Mouse (Mus musculus) embryonic facial prominence, embryonic 15.5 days (tissue): ENCODE measurements around the gene Gm47791. TPM values are rescaled to one million over a fixed set of nuclear protein-coding genes. Genes with fewer than 3 reads are reported as not detected.

Experiments used
- ATAC-seq: fragments of 200-750 bp; cut with Nextera tagmentation; 2 replicates; pipeline ENCODE4 v1.8.0; 2017; ENCODE audit warnings: low read depth, moderate TSS enrichment; ENCODE audit not compliant: insufficient number of reproducible peaks, low FRiP score, low TSS enrichment
- H3K27ac ChIP-seq: fragments of 300-500 bp; sonication (generic); replicated peaks from 2 replicates; pipeline ENCODE4 v1.5.1; 2015; ENCODE audit warnings: mild to moderate bottlenecking, inconsistent platforms
- H3K27me3 ChIP-seq: fragments of 300-500 bp; sonication (generic); 2 replicates; pipeline ENCODE4 v1.6.1; 2015; ENCODE audit warnings: inconsistent platforms
- H3K36me3 ChIP-seq: fragments of 300-500 bp; sonication (generic); 2 replicates; pipeline ENCODE4 v1.6.1; 2015; ENCODE audit warnings: mild to moderate bottlenecking, inconsistent platforms
- H3K4me1 ChIP-seq: fragments of 300-500 bp; sonication (generic); 2 replicates; pipeline ENCODE4 v1.6.1; 2015; ENCODE audit warnings: inconsistent platforms
- H3K4me2 ChIP-seq: fragments of 300-500 bp; sonication (generic); replicated peaks from 2 replicates; pipeline ENCODE4 v1.6.1; 2015; ENCODE audit warnings: mild to moderate bottlenecking, inconsistent platforms
- H3K4me3 ChIP-seq: fragments of 300-500 bp; sonication (generic); replicated peaks from 2 replicates; pipeline ENCODE4 v1.5.1; 2015; ENCODE audit warnings: mild to moderate bottlenecking, inconsistent platforms
- H3K9ac ChIP-seq: fragments of 300-500 bp; sonication (generic); 2 replicates; pipeline ENCODE4 v1.6.1; 2015; ENCODE audit warnings: inconsistent platforms
- H3K9me3 ChIP-seq: fragments of 300-500 bp; sonication (generic); replicated peaks from 2 replicates; pipeline ENCODE4 v1.6.1; 2016; ENCODE audit warnings: inconsistent platforms
- WGBS: fragments of 180-500 bp; shearing (Covaris S2); methylation state at CpG from one replicate; pipeline ENCODE4 v1.1.7; 2015; 5-methylcytosine and 5-hydroxymethylcytosine counted together
- polyA plus RNA-seq: library from polyadenylated mRNA; unstranded; fragments of >200 nt; fragmentation: Nextera tagmentation; extraction: Ambion mirVana; gene quantifications from 2 replicates; pipeline ENCODE4 v1.2.1, GENCODE M21; 2015

The Gm47791 gene
- 0.77 and 1.9 TPM in 2 replicates for polyA plus RNA-seq

DNA sequence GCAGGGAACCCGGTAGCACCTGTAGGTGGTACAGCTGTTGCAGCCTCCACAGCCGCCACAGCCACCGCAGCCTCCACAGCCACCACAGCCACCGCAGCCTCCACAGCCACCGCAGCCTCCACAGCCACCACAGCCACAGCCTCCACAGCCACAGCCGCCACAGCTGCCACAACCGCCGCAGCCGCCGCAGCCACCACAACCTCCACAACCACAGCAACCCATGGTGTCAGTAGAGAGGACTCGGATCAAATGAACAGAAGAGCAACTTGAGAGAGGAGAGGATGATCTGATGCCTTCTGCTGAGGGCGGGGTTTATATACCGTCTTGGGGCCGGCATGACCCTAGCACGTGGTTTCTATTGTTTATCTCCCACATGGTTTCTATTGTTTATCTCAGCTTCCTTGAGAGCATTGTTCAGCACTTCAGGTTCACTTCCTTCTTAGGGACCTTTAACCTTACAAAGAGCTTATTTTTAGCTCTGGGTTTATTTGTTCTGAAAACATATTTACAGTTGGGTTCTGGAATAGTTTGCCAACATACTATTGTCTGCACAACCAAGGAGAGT lies at the start of gene Gm47791:
Gene Gm47791, minus strand, starts transcription at position 222 of the 565 bp plus-strand sequence.
- ATAC-seq: no peak
- WGBS: 87% methylated on average over 15 of the region's 15 CpGs
- H3K4me3 ChIP-seq: no peak within 1 kb of the TSS
- H3K27me3 ChIP-seq: no peaks in the 10 kb centered on the region
- no peak within 1 kb of the TSS for H3K27ac ChIP-seq
- no peak within 1 kb of the TSS for H3K4me2 ChIP-seq
- H3K9me3 ChIP-seq: no peaks in the 10 kb centered on the region
- H3K36me3 ChIP-seq: no peaks in the 10 kb centered on the region
- no peak within 1 kb of the TSS for H3K9ac ChIP-seq
- H3K4me1 ChIP-seq: no peaks in the 10 kb centered on the region

DNA sequence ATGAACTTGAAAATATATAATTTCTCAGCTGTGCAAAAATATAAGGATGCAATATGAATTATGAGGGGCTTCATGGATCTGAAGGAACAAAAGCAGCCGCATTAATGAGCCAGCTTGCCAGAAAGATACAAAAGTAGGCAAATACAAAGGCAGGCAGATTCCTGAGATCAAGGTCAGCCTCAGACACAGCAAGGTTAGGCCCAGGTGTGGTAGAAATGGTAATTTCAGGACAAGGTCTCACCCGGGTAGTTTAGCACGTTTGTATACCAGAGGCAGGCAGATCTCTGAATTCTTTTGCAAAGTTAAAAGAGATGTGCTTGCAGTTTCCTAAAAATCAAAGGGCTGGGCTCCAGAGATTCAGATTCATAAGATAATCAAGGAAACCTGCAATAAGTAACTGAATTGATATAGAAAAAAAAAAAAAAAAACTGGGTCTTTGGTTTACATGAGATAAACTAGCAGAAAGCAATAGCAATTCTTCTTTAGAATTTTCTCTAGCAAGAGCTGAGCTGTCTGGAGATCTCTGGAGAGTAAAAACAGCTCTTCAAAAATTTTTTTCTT lies 49.7 kb upstream of the Gm47791 start:
- Histone ChIP-seq H3K4me3 (no peak overlapping the region), H3K4me1 (peaks cover 9% of the 10 kb centered on the region; the same call in 1 of the 2 replicates), H3K9me3 (no peaks in the 10 kb centered on the region), H3K9ac (no peak overlapping the region), H3K27me3 (no peaks in the 10 kb centered on the region), H3K4me2 (no peak overlapping the region), H3K27ac (no peak overlapping the region), H3K36me3 (no peaks in the 10 kb centered on the region)
- no peak for ATAC-seq
- 73% methylated on average over 3 of the region's 3 CpGs for WGBS

DNA sequence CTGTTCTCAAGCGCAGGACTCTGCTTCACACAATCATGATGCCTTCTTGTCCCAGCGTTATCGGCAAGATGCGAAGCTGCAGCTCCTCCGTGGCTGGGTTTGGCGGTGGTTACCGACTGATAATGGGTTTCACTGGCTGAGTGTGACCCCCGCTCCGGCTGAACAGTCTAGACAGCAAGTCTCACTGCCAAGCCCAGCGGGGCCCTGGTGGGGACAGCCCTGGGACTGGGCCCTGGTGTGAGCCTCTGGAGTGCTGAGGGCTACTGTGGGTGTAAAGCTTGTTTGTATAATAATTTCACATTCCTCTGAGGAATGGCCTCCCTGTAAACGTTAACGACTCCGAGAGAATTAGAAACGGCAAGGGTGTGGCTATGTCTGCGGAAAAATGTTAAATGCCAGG lies 49.1 kb upstream of the Gm47791 start:
- no peaks in the 10 kb centered on the region for H3K36me3 ChIP-seq
- no peak overlapping the region for H3K9ac ChIP-seq
- no peak overlapping the region for H3K4me2 ChIP-seq
- no peaks in the 10 kb centered on the region for H3K9me3 ChIP-seq
- no peak overlapping the region for H3K4me3 ChIP-seq
- H3K4me1 ChIP-seq: peaks cover 9% of the 10 kb centered on the region; the same call in 1 of the 2 replicates
- 49% methylated on average over 15 of the region's 15 CpGs for WGBS
- H3K27me3 ChIP-seq: no peaks in the 10 kb centered on the region
- no peak for ATAC-seq
- no peak overlapping the region for H3K27ac ChIP-seq

DNA sequence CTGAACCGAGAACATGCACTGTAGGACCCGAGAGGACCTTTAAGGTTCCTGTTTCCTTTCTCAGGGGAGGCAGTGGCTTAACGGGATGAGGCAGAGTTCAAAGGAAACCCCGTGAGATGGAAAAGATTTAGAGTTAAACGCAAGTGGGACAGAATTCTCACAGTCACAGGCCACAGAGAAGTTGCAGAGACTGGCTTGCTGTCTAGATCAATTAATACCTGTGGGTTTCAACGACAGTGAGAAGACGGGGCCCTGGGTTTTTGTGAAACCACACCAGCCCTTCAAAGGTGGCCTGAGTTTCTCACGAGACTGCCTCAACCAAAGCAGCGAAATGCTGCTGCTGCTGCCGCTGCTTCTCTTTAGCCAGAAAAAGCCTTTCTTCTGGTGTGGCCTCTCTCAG lies 48.3 kb upstream of the Gm47791 start:
- H3K4me1 ChIP-seq: peaks cover 9% of the 10 kb centered on the region; the same call in 1 of the 2 replicates
- H3K9me3 ChIP-seq: no peaks in the 10 kb centered on the region
- no peak overlapping the region for H3K9ac ChIP-seq
- no peak overlapping the region for H3K4me3 ChIP-seq
- no peaks in the 10 kb centered on the region for H3K27me3 ChIP-seq
- no peak overlapping the region for H3K27ac ChIP-seq
- ATAC-seq: no peak
- H3K4me2 ChIP-seq: no peak overlapping the region
- 48% methylated on average over 10 of the region's 10 CpGs for WGBS
- no peaks in the 10 kb centered on the region for H3K36me3 ChIP-seq

DNA sequence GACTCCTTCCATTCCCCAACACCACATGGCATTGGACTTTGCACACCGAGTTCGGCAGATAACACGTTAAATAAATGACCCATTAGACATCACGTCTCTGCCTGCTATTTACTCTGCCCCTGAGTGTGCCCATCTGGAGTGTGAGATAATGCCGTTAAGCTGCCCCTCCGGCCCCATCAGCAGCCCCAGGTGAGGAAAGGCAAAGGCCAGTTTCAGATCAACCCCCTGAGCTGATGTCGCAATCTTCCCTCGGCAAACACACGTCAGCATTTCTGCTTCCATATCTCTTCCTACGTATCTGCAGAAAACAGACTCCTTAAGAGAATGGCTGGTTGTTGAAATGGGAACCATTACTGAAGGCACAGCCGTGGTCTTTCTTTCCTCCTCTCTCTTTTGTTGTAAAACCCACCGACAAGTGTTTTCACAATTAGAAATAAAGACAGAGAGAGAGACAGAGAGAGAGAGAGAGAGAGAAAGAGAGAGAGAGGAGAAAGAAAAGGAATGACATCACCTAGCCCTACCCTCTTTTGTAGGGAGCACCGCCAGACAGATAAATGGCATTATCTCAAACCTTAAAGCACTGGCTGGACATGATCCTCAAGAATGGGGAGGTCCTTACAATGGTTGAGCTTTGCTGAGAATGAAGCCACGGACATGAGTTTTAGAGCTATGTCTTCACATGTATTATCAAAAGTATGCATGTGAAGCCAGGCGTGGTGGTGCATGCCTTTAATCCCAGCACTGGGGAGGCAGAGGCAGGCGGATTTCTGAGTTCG lies 45.1 kb upstream of the Gm47791 start:
- Histone ChIP-seq H3K9ac (no peak overlapping the region), H3K36me3 (no peaks in the 10 kb centered on the region), H3K27ac (no peak overlapping the region), H3K4me3 (no peak overlapping the region), H3K4me1 (peaks cover 9% of the 10 kb centered on the region; the same call in 1 of the 2 replicates), H3K9me3 (no peaks in the 10 kb centered on the region), H3K4me2 (no peak overlapping the region), H3K27me3 (no peaks in the 10 kb centered on the region)
- no peak for ATAC-seq
- 76% methylated on average over 17 of the region's 17 CpGs for WGBS

DNA sequence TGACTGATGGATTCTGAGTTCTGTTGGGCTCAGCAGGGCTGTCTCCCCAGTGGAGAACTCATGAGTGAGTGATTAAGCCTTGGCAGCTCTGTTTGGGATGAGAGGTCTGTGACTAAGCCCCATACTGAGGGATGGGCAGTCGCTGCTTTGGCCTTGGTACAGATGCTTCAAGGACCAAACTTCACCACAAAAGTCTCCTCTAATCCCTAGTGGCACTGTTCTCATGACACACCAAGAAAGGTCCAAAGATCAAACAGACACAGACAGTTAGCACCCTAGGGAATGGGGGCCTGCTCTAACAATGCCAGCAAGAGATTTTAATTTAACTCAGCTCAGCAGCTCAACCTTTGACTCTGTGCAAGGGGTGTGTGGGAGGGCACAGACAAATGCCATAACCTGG lies 40.7 kb upstream of the Gm47791 start:
- Histone ChIP-seq H3K27ac (no peak overlapping the region), H3K36me3 (no peaks in the 10 kb centered on the region), H3K9ac (no peak overlapping the region), H3K4me1 (0 out of 2 replicates have a peak, but pooled peaks cover 5% of the 10 kb centered on the region), H3K9me3 (no peaks in the 10 kb centered on the region), H3K4me2 (no peak overlapping the region), H3K27me3 (no peaks in the 10 kb centered on the region), H3K4me3 (no peak overlapping the region)
- 71% methylated on average over 1 of the region's 1 CpGs for WGBS
- ATAC-seq: no peak

DNA sequence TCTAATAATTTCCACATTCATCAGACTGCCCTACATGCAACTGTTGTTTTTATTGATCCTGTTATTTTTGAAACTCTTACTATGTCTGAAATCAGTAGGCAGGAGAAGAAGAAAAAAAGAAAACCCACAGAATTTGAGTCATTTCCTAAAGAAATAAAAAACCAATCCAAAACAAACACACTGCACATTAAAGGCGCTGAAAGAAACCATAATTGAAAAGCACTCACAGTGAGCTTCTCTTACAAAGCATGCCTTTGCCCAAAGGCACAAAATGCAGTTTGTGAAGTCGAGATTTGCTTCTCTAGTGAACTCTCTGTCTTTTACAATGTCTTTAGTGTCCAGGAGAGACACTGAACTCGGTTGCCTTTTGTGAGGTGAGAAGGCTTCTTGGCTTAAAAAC lies 37.5 kb upstream of the Gm47791 start:
- no peak for ATAC-seq
- 0 out of 2 replicates have a peak, but pooled peaks cover 5% of the 10 kb centered on the region for H3K4me1 ChIP-seq
- no peaks in the 10 kb centered on the region for H3K36me3 ChIP-seq
- H3K9ac ChIP-seq: no peak overlapping the region
- H3K9me3 ChIP-seq: no peaks in the 10 kb centered on the region
- WGBS: 32% methylated on average over 3 of the region's 3 CpGs
- no peak overlapping the region for H3K4me3 ChIP-seq
- H3K27ac ChIP-seq: no peak overlapping the region
- no peak overlapping the region for H3K4me2 ChIP-seq
- H3K27me3 ChIP-seq: no peaks in the 10 kb centered on the region

DNA sequence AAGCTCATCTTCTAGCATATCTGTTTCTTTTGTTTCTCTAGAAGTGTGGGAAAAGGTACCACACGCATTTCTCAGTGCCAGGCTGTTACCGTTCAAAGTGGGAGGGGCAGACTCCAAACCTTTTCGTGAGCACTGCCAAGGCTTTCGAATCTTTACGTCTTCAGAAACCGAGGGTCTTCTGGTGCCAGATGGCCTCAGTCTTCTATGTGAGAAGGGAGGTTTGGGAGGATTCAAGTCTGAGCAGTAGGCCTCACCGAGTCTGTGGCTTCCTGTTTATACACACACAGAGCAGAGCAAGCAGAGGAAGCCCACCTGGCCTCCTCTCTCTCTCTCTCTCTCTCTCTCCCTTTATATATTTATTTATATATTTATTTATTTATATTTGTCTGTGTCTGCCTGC lies 36.2 kb upstream of the Gm47791 start:
- Histone ChIP-seq H3K9ac (no peak overlapping the region), H3K4me3 (no peak overlapping the region), H3K27ac (no peak overlapping the region), H3K4me2 (no peak overlapping the region), H3K27me3 (no peaks in the 10 kb centered on the region), H3K36me3 (no peaks in the 10 kb centered on the region), H3K4me1 (0 out of 2 replicates have a peak, but pooled peaks cover 5% of the 10 kb centered on the region), H3K9me3 (no peaks in the 10 kb centered on the region)
- WGBS: 76% methylated on average over 7 of the region's 7 CpGs
- no peak for ATAC-seq

DNA sequence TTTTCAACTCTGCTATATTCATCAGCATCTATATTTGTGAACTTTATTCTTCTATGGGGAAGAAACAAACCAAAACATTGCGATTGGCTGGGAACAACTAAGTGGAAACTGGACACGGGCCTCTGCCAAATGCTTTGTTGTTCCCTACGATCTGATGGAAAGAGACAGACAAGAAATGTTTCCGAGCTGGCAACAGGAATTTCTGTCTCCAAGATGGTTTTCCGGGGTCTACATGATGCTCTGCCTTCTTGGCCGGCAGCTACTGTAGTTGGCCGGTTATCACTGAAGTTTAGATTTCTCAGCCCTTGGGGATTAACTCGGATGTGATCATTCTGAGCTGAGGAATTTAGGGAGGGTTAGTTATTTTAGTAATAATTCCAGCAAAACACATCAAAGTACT lies 35.3 kb upstream of the Gm47791 start:
- H3K36me3 ChIP-seq: no peaks in the 10 kb centered on the region
- no peak overlapping the region for H3K27ac ChIP-seq
- WGBS: 47% methylated on average over 8 of the region's 8 CpGs
- no peak overlapping the region for H3K4me2 ChIP-seq
- H3K27me3 ChIP-seq: no peaks in the 10 kb centered on the region
- no peak overlapping the region for H3K9ac ChIP-seq
- H3K4me3 ChIP-seq: no peak overlapping the region
- H3K9me3 ChIP-seq: no peaks in the 10 kb centered on the region
- no peak for ATAC-seq
- 0 out of 2 replicates have a peak, but pooled peaks cover 5% of the 10 kb centered on the region for H3K4me1 ChIP-seq

DNA sequence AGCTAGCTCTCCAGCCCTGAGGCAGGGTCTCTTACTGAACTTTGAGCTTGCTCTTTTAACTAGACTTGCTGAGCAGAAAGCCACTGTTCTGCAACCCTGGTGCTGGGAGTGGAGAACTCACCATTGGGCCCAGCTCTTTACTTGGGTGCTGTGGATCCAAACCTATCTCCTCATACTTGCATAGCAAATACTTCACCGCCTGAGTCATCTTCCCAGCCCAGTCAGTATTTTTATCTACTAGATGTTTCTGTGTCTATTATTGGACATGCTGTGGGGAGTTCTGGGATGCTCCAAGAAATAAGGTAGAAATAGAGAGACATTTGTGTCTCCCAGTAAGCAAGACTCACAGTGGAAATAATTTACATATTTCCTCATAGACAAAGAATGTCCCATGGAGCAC lies 33.0 kb upstream of the Gm47791 start:
- Histone ChIP-seq H3K36me3 (no peaks in the 10 kb centered on the region), H3K27ac (no peak overlapping the region), H3K27me3 (no peaks in the 10 kb centered on the region), H3K4me1 (0 out of 2 replicates have a peak, but pooled peaks cover 4% of the 10 kb centered on the region), H3K4me2 (no peak overlapping the region), H3K4me3 (no peak overlapping the region), H3K9ac (no peak overlapping the region), H3K9me3 (no peaks in the 10 kb centered on the region)
- 94% methylated on average over 1 of the region's 1 CpGs for WGBS
- no peak for ATAC-seq

DNA sequence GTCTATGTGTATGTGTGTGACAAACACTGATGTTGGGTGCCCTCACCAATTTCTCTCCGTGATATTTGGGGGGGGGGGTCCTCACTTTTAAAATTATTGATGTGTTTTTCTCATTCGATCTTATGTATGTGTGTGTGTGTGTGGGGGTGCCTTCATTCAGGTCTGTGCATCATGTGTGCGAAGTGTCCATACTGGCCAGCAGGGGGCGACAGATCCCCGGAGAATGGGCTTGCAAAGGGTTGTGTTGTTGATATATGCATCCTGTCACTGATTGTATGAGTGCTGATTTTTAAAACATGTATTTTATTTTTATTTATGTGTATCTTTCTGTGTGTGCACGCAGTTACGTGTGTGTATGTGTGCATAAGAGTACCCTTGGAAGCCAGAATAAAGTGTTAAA lies 32.6 kb upstream of the Gm47791 start:
- no peak for ATAC-seq
- H3K9me3 ChIP-seq: no peaks in the 10 kb centered on the region
- H3K4me3 ChIP-seq: no peak overlapping the region
- H3K4me2 ChIP-seq: no peak overlapping the region
- no peaks in the 10 kb centered on the region for H3K27me3 ChIP-seq
- no peak overlapping the region for H3K9ac ChIP-seq
- WGBS: 79% methylated on average over 7 of the region's 7 CpGs
- no peaks in the 10 kb centered on the region for H3K4me1 ChIP-seq
- no peaks in the 10 kb centered on the region for H3K36me3 ChIP-seq
- H3K27ac ChIP-seq: no peak overlapping the region
